Mouse (Mus musculus) limb, embryonic 14.5 days (tissue): Measurements from ENCODE around the gene Elovl6. TPM values are rescaled to one million over a fixed set of nuclear protein-coding genes. Genes with fewer than 3 reads are reported as not detected.
A peak's percentile ranks its signal among the peaks of the same experiment; 100 is the strongest.

Experiments
- ATAC-seq: fragments of 200-750 bp; cut with Nextera tagmentation; 2 replicates; pipeline ENCODE4 v1.8.0; 2017; ENCODE audit warnings: low read depth, moderate number of reproducible peaks, moderate TSS enrichment; ENCODE audit not compliant: low FRiP score
- DNase-seq: peaks from one replicate; pipeline ENCODE4 v3.0.0-alpha.2; 2015; ENCODE audit warnings: low spot score
- H3K27ac ChIP-seq: fragments of 300-500 bp; sonication (generic); replicated peaks from 2 replicates; pipeline ENCODE4 v1.5.1; 2014; ENCODE audit warnings: low read depth, mild to moderate bottlenecking, low read length, moderate library complexity, mixed read lengths
- H3K27me3 ChIP-seq: fragments of 300-500 bp; sonication (generic); 2 replicates; pipeline ENCODE4 v1.6.1; 2014; ENCODE audit warnings: low read length, mixed read lengths; ENCODE audit not compliant: control insufficient read depth, insufficient read depth
- H3K36me3 ChIP-seq: fragments of 300-500 bp; sonication (generic); 2 replicates; pipeline ENCODE4 v1.6.1; 2014; ENCODE audit warnings: mild to moderate bottlenecking, low read length, moderate library complexity, mixed read lengths; ENCODE audit not compliant: control insufficient read depth, insufficient read depth
- H3K4me1 ChIP-seq: fragments of 300-500 bp; sonication (generic); 2 replicates; pipeline ENCODE4 v1.6.1; 2014; ENCODE audit warnings: antibody characterized with exemption, low read length, mixed read lengths; ENCODE audit not compliant: control insufficient read depth, insufficient read depth
- H3K4me2 ChIP-seq: fragments of 300-500 bp; sonication (generic); replicated peaks from 2 replicates; pipeline ENCODE4 v1.6.1; 2014; ENCODE audit warnings: low read depth, mild to moderate bottlenecking, low read length, moderate library complexity; ENCODE audit not compliant: severe bottlenecking
- H3K4me3 ChIP-seq: fragments of 300-500 bp; sonication (generic); replicated peaks from 2 replicates; pipeline ENCODE4 v1.5.1; 2014; ENCODE audit warnings: low read length
- H3K9ac ChIP-seq: fragments of 300-500 bp; sonication (generic); 2 replicates; pipeline ENCODE4 v1.6.1; 2014; ENCODE audit warnings: mild to moderate bottlenecking, low read depth, low read length, moderate library complexity; ENCODE audit not compliant: severe bottlenecking
- H3K9me3 ChIP-seq: fragments of 300-500 bp; sonication (generic); 2 replicates; pipeline ENCODE4 v1.6.1; 2016; ENCODE audit warnings: low read length; ENCODE audit not compliant: control insufficient read depth
- POLR2A ChIP-seq: fragments of 200-500 bp; IDR thresholded peaks from 2 replicates; pipeline ENCODE4 v1.8.0; 2012; ENCODE audit warnings: inconsistent platforms, mild to moderate bottlenecking, moderate library complexity, borderline replicate concordance; ENCODE audit not compliant: insufficient read depth, insufficient read length; ENCODE audit errors: extremely low read depth
- WGBS: fragments of 180-500 bp; shearing (Covaris S2); extraction: QIAGEN DNeasy Blood & Tissue Kit; methylation state at CpG from one replicate; pipeline ENCODE4 v1.1.7; 2014; 5-methylcytosine and 5-hydroxymethylcytosine counted together
- microRNA-seq: library from miRNA; unstranded; fragments of <30 nt; microRNA quantifications from one replicate; pipeline ENCODE4, GENCODE M21; 2016
- polyA plus RNA-seq, 2 experiments: library from polyadenylated mRNA; depleted of rRNA in 1 of 2; stranded (reverse) in 1 of 2; unstranded in 1 of 2; fragments of >200 nt; fragmentation: Nextera tagmentation in 1 of 2; extraction: Ambion mirVana in 1 of 2; gene quantifications; 2 replicates each; pipeline versions ENCODE4 v1.2.1 to v1.2.3; 2012 to 2014

Elovl6 gene
- polyA plus RNA-seq, 2 experiments, result 23.2 to 27.0 TPM

GRCm38 (mm10) chr3:129683060-129683679, 151.0 kb downstream of the Elovl6 start:
- H3K4me2 ChIP-seq, result no peak overlapping the region
- H3K27ac ChIP-seq, result no peak overlapping the region
- H3K9me3 ChIP-seq, result no peaks in the 10 kb centered on the region
- H3K27me3 ChIP-seq, result no peaks in the 10 kb centered on the region
- ATAC-seq (no peak), DNase-seq (no peak)
- H3K36me3 ChIP-seq, result no peaks in the 10 kb centered on the region
- no peaks in the 10 kb centered on the region for H3K4me1 ChIP-seq
- H3K4me3 ChIP-seq, result no peak overlapping the region
- no peak for TF ChIP-seq POLR2A
- no peak overlapping the region for H3K9ac ChIP-seq
- 86% methylated on average over 10 of the region's 10 CpGs for WGBS

- ATAC-seq, result no peak
- no peaks in the 10 kb centered on the region for H3K27me3 ChIP-seq
- no peaks in the 10 kb centered on the region for H3K4me1 ChIP-seq
- TF ChIP-seq POLR2A, result no peak
- H3K4me3 ChIP-seq, result no peak overlapping the region
- no peak overlapping the region for H3K27ac ChIP-seq
- no peaks in the 10 kb centered on the region for H3K36me3 ChIP-seq
- H3K9me3 ChIP-seq, result no peaks in the 10 kb centered on the region
- 86% methylated on average over 12 of the region's 12 CpGs for WGBS
- no peak overlapping the region for H3K9ac ChIP-seq
- no peak for DNase-seq
- H3K4me2 ChIP-seq, result no peak overlapping the region
Measured at GRCm38 (mm10) chr3:129686196-129686595, 154.0 kb downstream of the Elovl6 start.

- no peaks in the 10 kb centered on the region for H3K9me3 ChIP-seq
- no peaks in the 10 kb centered on the region for H3K27me3 ChIP-seq
- ATAC-seq (no peak; the same call in 1 of the 2 replicates), DNase-seq (peak; percentile 91)
- H3K36me3 ChIP-seq, result no peaks in the 10 kb centered on the region
- 46% methylated on average over 8 of the region's 8 CpGs for WGBS
- no peak overlapping the region for H3K4me2 ChIP-seq
- no peak for TF ChIP-seq POLR2A
- H3K4me1 ChIP-seq, result no peaks in the 10 kb centered on the region
- H3K27ac ChIP-seq, result no peak overlapping the region
- no peak overlapping the region for H3K4me3 ChIP-seq
- no peak overlapping the region for H3K9ac ChIP-seq
Measured at GRCm38 (mm10) chr3:129686698-129687333, 154.7 kb downstream of the Elovl6 start.

- Histone ChIP-seq H3K4me2 (no peak overlapping the region), H3K36me3 (no peaks in the 10 kb centered on the region), H3K9me3 (no peaks in the 10 kb centered on the region), H3K27ac (no peak overlapping the region), H3K9ac (no peak overlapping the region), H3K4me1 (no peaks in the 10 kb centered on the region), H3K27me3 (no peaks in the 10 kb centered on the region), H3K4me3 (no peak overlapping the region)
- no peak for TF ChIP-seq POLR2A
- ATAC-seq, result no peak
- DNase-seq, result no peak
- whole genome bisulfite sequencing, result 66% methylated on average over 5 of the region's 5 CpGs
Measured at GRCm38 (mm10) chr3:129687429-129687828, 155.3 kb downstream of the Elovl6 start.

Small RNAs within 50 kb of the gene (microRNA-seq; reads per million reads assigned to microRNA genes)
- not detected for gene Gm24515

Other genes with a start within 250 kb of the Elovl6 start
- 2.6 and 3.1 TPM in 2 replicates for gene Enpep, start 199.6 kb upstream of the Elovl6 start, polyA plus RNA-seq (2012; rRNA removed)
- 1.7 and 3.0 TPM in 2 replicates for gene Enpep, start 199.6 kb upstream of the Elovl6 start, polyA plus RNA-seq (2014; fragmentation: Nextera tagmentation; extraction: Ambion mirVana)
- gene Egf, start 223.0 kb downstream of the Elovl6 start, polyA plus RNA-seq (2012; rRNA removed), result 3.7 and 5.0 TPM in 2 replicates
- 1.8 and 1.9 TPM in 2 replicates for gene Egf, start 223.0 kb downstream of the Elovl6 start, polyA plus RNA-seq (2014; fragmentation: Nextera tagmentation; extraction: Ambion mirVana)